Mouse (Mus musculus) midbrain, embryonic 14.5 days (tissue): ENCODE data around the gene Podnl1. TPM values are rescaled to one million over a fixed set of nuclear protein-coding genes. Genes with fewer than 3 reads are reported as not detected.

Experiments
- ATAC-seq: fragments of 200-750 bp; cut with Nextera tagmentation; 2 replicates; pipeline ENCODE4 v1.8.0; 2017; ENCODE audit warnings: moderate number of reproducible peaks, moderate library complexity; ENCODE audit not compliant: low FRiP score, low TSS enrichment
- DNase-seq: peaks from one replicate; pipeline ENCODE4 v3.0.0-alpha.2; 2015
- H3K27ac ChIP-seq: fragments of 300-500 bp; sonication (generic); replicated peaks from 2 replicates; pipeline ENCODE4 v1.5.1; 2014; ENCODE audit warnings: mild to moderate bottlenecking, low read depth, low read length, moderate library complexity
- H3K27me3 ChIP-seq: fragments of 300-500 bp; sonication (generic); 2 replicates; pipeline ENCODE4 v1.6.1; 2014; ENCODE audit warnings: low read length, control low read depth, mixed read lengths; ENCODE audit not compliant: control insufficient read depth, insufficient read depth
- H3K36me3 ChIP-seq: fragments of 300-500 bp; sonication (generic); 2 replicates; pipeline ENCODE4 v1.6.1; 2014; ENCODE audit warnings: low read length, control low read depth; ENCODE audit not compliant: control insufficient read depth, insufficient read depth
- H3K4me1 ChIP-seq: fragments of 300-500 bp; sonication (generic); 2 replicates; pipeline ENCODE4 v1.6.1; 2014; ENCODE audit warnings: mild to moderate bottlenecking, antibody characterized with exemption, low read length, control low read depth; ENCODE audit not compliant: control insufficient read depth, insufficient read depth
- H3K4me2 ChIP-seq: fragments of 300-500 bp; sonication (generic); 2 replicates; pipeline ENCODE4 v1.6.1; 2014; ENCODE audit warnings: mild to moderate bottlenecking, low read length, moderate library complexity
- H3K4me3 ChIP-seq: fragments of 300-500 bp; sonication (generic); replicated peaks from 2 replicates; pipeline ENCODE4 v1.5.1; 2014; ENCODE audit warnings: low read depth, low read length
- H3K9ac ChIP-seq: fragments of 300-500 bp; sonication (generic); replicated peaks from 2 replicates; pipeline ENCODE4 v1.6.1; 2014; ENCODE audit warnings: mild to moderate bottlenecking, low read length, moderate library complexity
- H3K9me3 ChIP-seq: fragments of 300-500 bp; sonication (generic); 2 replicates; pipeline ENCODE4 v1.6.1; 2016; ENCODE audit warnings: low read length, control low read depth, mixed read lengths; ENCODE audit not compliant: control insufficient read depth
- WGBS: fragments of 180-500 bp; shearing (Covaris S2); extraction: QIAGEN DNeasy Blood & Tissue Kit; methylation state at CpG from one replicate; pipeline ENCODE4 v1.1.7; 2014; 5-methylcytosine and 5-hydroxymethylcytosine counted together
- polyA plus RNA-seq: library from polyadenylated mRNA; unstranded; fragments of >200 nt; fragmentation: Nextera tagmentation; extraction: Ambion mirVana; gene quantifications from 2 replicates; pipeline ENCODE4 v1.2.1, GENCODE M21; 2014

Gene Podnl1
- polyA plus RNA-seq, 1 experiment from 2014 or later = 0.68 TPM

DNA sequence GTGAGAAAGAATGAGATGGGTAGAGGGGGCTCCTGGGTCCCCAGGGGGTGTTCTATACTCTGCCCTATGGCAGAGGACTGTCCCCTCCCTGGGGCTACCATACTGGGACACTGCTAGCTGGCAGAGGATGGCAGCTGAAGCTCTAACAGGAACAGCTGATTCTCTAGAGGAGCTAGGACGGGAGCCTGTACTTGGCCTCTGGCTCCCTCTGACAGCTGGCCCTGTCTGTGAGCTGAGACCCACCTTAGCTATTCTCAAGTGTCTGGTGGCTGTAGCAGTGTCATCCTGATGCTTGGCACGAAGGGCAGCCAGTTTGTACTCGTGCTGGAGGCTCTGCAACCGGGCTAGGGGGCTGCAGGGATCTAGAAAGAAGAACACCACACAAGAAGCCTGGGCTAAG, 15.0 kb downstream of the Podnl1 start:
- Histone ChIP-seq H3K27me3 (no peaks in the 10 kb centered on the region), H3K9ac (no peak overlapping the region), H3K36me3 (peaks cover 88% of the 10 kb centered on the region), H3K27ac (no peak overlapping the region), H3K4me1 (no peaks in the 10 kb centered on the region), H3K4me2 (no peak overlapping the region), H3K4me3 (no peak overlapping the region), H3K9me3 (no peaks in the 10 kb centered on the region)
- 92% methylated on average over 4 of the region's 4 CpGs for WGBS
- DNase-seq = no peak
- ATAC-seq = no peak

DNA sequence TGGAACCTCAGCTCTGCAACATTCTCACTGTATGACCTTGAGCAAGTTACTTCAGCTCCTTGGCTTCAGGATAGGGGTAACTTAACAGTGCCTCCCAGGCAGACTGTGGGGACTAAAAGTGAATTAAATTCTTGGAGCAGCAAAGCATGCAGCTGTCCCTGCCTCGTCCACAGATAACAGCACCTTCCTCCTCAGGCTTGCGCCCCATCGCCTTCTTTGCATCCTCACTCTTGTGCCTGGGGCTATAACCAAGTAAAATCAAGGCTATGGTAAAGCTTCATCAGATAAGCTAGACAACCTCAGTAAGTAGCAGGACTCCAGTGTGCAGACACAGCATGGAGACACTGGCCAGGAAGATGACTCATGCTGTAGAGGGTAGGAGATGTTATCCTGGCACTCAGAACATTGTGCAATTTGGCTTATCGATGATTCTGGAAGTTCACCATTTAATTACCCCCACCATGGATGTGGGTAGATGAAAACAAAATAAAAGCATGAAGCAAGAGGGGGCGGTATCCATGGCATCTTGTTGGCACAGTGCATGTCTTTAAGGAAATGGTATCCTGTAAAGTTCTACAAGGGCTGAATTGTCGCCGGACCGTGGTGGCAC, 19.0 kb downstream of the Podnl1 start:
- DNase-seq (no peak), ATAC-seq (no peak)
- H3K4me2 ChIP-seq = no peak overlapping the region
- 95% methylated on average over 8 of the region's 8 CpGs for WGBS
- H3K27ac ChIP-seq = no peak overlapping the region
- H3K27me3 ChIP-seq = no peaks in the 10 kb centered on the region
- peaks cover 6% of the 10 kb centered on the region; the same call in 1 of the 2 replicates for H3K4me1 ChIP-seq
- no peaks in the 10 kb centered on the region for H3K9me3 ChIP-seq
- H3K4me3 ChIP-seq = no peak overlapping the region
- H3K36me3 ChIP-seq = peaks cover 50% of the 10 kb centered on the region
- H3K9ac ChIP-seq = no peak overlapping the region

DNA sequence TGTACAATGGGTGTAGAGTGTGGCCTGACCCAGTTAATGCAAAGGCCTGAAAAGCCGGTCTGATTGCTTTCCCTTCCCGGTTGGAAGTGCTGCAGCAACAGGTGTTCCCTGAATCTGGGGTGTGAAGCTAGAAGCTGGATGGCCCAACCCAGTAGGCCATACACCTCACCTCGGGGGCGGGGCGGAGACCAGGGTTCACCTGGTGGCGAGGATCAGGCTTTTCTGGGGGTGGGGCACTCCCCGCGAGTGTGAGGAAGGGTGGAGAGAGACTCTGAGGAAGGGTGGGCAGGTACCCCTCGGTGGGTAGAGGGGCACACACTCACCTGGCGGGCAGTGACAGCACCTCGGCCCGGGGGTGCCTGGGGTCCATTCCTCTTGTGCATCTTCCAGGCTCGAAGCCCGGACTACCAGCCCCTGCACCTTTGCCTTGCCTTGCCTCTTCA, 21.6 kb downstream of the Podnl1 start:
- H3K27me3 ChIP-seq = no peaks in the 10 kb centered on the region
- H3K36me3 ChIP-seq = peaks cover 24% of the 10 kb centered on the region
- peak overlapping the region; percentile 88 for H3K4me2 ChIP-seq
- no peak overlapping the region for H3K27ac ChIP-seq
- no peaks in the 10 kb centered on the region for H3K9me3 ChIP-seq
- peak overlapping the region; percentile 76 for H3K9ac ChIP-seq
- H3K4me3 ChIP-seq = peak overlapping the region; percentile 69
- ATAC-seq = peak; percentile 66
- H3K4me1 ChIP-seq = peaks cover 6% of the 10 kb centered on the region; the same call in 1 of the 2 replicates
- 9% methylated on average over 14 of the region's 14 CpGs for WGBS
- peak; percentile 28 for DNase-seq

DNA sequence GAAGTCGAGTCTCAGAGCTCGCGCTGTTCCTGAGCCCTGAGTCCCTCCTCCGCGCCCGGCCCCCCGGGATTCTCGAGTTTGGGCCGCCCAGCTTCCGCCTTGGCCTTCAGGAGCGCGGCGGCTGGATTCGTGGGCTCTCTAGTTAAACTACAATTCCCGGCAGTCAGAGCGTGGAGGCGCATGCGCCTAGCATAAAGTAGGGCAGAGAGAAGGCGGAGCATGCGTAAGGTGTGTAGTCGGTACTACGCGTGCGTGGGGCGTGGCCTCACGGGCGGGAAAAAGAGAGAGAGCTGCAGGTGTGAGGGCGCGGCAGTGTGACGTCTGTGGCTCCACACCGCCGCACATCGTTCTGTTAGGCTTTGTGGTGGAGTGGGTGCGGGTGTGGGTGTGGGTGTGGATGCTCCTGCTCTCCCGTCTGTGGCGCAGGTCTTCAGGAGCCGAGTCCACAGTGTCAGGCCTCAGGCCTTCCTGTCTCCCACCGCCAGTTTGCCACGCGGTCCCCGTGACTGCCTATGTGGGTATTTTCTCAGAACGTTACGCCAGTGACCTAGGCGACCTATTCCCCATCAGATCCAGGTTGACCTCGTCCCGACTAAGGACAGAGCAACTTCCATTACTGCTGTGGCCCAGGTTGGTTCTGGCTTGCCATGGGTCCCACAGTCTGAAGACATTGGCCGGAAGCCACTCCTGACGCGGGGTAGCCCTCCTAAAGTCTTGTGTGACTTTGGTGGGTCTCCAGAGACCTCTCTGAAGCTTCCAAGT, 22.2 kb downstream of the Podnl1 start, which contains the start of the genes Cc2d1a and 4930432K21Rik:
TSS of gene Cc2d1a (minus strand) at position 168 of the 762 bp plus-strand sequence.
TSS of gene 4930432K21Rik (plus strand) at position 257 of the 762 bp plus-strand sequence.
- WGBS = 16% methylated on average over 49 of the region's 49 CpGs
- DNase-seq = peak; percentile 98
- Histone ChIP-seq H3K4me2 (peak within 1 kb of the TSS; percentile 88), H3K36me3 (peaks cover 18% of the 10 kb centered on the region), H3K9me3 (no peaks in the 10 kb centered on the region), H3K4me1 (peaks cover 6% of the 10 kb centered on the region; the same call in 1 of the 2 replicates), H3K4me3 (peak within 1 kb of the TSS; percentile 69), H3K27me3 (no peaks in the 10 kb centered on the region), H3K9ac (peak within 1 kb of the TSS; percentile 76), H3K27ac (no peak within 1 kb of the TSS; the same call in 1 of the 2 replicates)
- peak; percentile 94 for ATAC-seq

- Histone ChIP-seq H3K27me3 (no peaks in the 10 kb centered on the region), H3K4me3 (peak overlapping the region; percentile 69), H3K36me3 (peaks cover 12% of the 10 kb centered on the region), H3K9ac (no peak overlapping the region), H3K27ac (no peak overlapping the region), H3K4me2 (peak overlapping the region; percentile 88), H3K9me3 (no peaks in the 10 kb centered on the region), H3K4me1 (peaks cover 6% of the 10 kb centered on the region; the same call in 1 of the 2 replicates)
- WGBS = 88% methylated on average over 5 of the region's 5 CpGs
- DNase-seq = no peak
- ATAC-seq = no peak
These were observed 22.7 kb downstream of the Podnl1 start for GRCm38 (mm10) chr8:84148531-84148850.

DNA sequence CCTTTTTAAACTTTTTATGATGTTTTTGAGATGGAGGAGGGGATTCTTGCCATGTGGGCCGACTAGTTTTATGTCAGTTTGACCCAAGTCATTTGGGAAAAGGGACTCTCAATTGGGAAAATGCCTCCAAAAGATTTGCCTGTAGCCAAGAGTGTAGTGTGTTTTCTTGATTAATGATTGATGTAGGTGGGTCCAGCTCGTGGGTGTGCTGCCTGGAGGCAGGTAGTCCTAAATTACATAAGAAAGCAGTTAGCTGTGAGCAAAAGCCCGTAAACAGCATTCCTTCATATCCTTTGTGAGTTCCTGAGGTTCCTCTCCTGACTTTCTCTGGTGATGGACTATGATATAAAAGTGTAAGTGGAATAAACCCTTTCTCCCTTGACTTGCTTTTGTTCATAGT, 23.4 kb downstream of the Podnl1 start:
- DNase-seq = no peak
- peaks cover 6% of the 10 kb centered on the region; the same call in 1 of the 2 replicates for H3K4me1 ChIP-seq
- H3K27ac ChIP-seq = no peak overlapping the region
- WGBS = 92% methylated on average over 3 of the region's 3 CpGs
- no peak overlapping the region for H3K9ac ChIP-seq
- no peak overlapping the region for H3K4me2 ChIP-seq
- no peaks in the 10 kb centered on the region for H3K9me3 ChIP-seq
- peaks cover 6% of the 10 kb centered on the region for H3K36me3 ChIP-seq
- no peak for ATAC-seq
- H3K4me3 ChIP-seq = no peak overlapping the region
- no peaks in the 10 kb centered on the region for H3K27me3 ChIP-seq

- 95% methylated on average over 4 of the region's 4 CpGs for WGBS
- H3K36me3 ChIP-seq = no peaks in the 10 kb centered on the region; the same call in 1 of the 2 replicates
- no peak overlapping the region for H3K4me2 ChIP-seq
- H3K4me1 ChIP-seq = no peaks in the 10 kb centered on the region
- no peak overlapping the region for H3K27ac ChIP-seq
- H3K9me3 ChIP-seq = no peaks in the 10 kb centered on the region
- DNase-seq = no peak
- no peak overlapping the region for H3K4me3 ChIP-seq
- no peak overlapping the region for H3K9ac ChIP-seq
- ATAC-seq = no peak
- H3K27me3 ChIP-seq = no peaks in the 10 kb centered on the region
These were observed 31.8 kb downstream of the Podnl1 start for GRCm38 (mm10) chr8:84157620-84158019.

GRCm38 (mm10) chr8:84167696-84168095, 41.9 kb downstream of the Podnl1 start:
- no peak overlapping the region for H3K9ac ChIP-seq
- no peak overlapping the region for H3K27ac ChIP-seq
- WGBS = 84% methylated on average over 2 of the region's 2 CpGs
- no peak for DNase-seq
- no peak overlapping the region for H3K4me3 ChIP-seq
- ATAC-seq = no peak
- peaks cover 23% of the 10 kb centered on the region for H3K36me3 ChIP-seq
- no peaks in the 10 kb centered on the region for H3K9me3 ChIP-seq
- no peak overlapping the region for H3K4me2 ChIP-seq
- H3K27me3 ChIP-seq = no peaks in the 10 kb centered on the region
- no peaks in the 10 kb centered on the region for H3K4me1 ChIP-seq
